Mouse (Mus musculus) mouse trophoblast stem cell (cell line): ENCODE data around the gene Galnt12.
"Not testable (repeated sequence)": the region's sequence is repeated elsewhere in the genome, so short reads cannot be mapped to it uniquely, and the experiment has no call there.

Experiments
- in situ Hi-C, 2 experiments: fragments of 300-500 bp; cut with MseI, MboI; formaldehyde crosslinking; loops; 2 replicates in 1 of 2; 3 replicates in 1 of 2; pipeline ENCODE4 v1.15.1; 2025

Galnt12 gene

DNA sequence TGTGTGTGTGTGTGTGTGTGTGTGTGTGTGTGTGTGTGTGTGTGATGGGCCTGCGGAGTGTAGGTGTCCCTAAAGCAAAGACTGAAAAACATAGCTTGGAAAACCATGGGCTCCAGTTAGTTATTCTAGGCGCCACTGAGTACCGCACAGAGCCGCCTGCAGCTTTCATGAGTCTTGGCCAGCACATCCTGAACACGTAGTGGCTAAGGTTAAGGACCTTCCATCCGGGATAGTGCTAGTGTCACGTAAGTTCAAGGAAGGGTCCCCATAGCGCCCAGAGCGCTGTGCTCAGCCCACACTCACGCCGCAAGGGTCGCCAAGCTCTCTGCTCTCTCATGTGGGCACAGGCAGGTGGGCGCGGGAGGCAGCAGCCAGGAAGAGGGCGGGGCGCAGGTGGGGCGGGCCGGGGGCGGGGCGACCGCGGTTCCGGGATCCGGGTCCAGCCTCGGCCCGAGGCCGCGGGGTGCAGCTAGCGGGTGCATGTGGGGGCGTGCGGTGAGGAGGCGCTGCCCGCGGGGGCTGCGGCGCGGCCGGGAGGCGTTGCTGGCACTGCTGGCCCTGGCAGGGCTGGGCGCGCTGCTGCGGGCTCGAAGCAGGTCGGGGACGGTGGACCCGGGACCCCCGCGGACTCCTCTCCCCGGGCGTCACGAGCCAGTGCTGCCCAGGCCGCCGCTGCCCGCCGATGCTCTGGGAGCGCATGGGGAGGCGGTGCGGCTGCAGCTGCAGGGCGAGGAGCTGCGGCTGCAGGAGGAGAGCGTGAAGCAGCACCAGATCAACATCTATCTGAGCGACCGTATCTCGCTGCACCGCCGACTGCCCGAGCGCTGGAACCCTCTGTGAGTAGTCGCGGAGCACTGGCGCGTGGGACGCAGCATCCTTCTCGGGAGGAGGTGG lies at the start of gene Galnt12:
Galnt12 (plus strand) TSS at position 417 of the 894 bp plus-strand sequence.
- in situ Hi-C loops = no loop called here

DNA sequence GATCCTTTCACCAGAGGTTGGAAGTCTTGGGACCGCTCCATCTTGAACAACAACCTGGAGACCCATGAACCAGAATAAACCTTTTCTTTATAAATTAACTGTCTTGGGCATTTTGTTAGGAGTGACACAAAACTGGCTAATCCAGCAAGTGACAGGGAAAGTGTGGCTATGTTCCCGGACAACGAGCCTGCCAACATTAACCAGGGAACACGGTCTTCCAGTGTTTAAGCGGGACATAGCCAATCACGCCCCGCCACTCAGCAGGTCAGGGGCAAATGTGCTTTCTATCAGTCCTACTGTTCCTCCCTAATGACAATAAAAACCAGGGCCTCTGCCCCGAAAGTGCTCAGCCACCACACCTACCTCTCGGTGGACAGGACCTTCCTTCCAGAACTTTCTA lies 47.8 kb upstream of the Galnt12 start:
- in situ Hi-C loops = no loop called here

DNA sequence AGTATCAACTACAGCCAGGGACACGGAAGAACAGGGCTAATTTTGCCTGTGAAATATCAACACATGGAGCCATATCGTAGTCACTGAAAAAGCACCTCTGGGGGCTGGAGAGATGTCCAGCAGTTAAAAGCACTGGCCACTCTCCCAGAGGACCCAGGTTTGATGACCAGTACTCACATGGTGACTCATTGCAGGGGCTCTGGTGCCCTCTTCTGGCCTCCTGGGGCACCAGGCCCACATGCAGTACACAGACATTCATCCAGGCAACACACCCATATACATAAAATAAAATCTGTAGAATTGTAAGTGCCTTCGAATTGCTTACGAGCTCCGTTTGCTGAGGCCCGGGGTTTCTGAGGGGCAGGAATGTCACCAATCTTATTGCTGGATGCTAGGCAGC lies 44.7 kb upstream of the Galnt12 start:
- in situ Hi-C loops = no loop called here

DNA sequence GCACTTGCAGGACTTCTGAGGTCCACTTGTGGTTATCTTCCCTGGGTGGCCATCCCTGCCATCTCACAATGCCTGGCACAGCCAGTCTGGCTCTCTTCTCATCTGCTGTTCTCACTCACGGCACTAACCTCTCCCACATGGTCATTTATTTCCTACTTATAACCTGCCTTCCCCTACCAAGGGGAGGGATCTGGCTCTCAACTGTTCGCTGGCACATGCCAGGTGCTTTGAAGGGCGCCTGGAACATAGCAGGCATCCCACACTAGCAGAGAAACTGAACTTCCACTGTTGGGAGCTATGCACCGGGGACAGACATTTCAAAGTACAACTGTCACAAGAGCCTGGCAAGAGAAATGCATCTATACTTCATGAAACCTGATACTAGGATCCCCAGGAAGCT lies 43.9 kb upstream of the Galnt12 start:
- in situ Hi-C loops = no loop called here

DNA sequence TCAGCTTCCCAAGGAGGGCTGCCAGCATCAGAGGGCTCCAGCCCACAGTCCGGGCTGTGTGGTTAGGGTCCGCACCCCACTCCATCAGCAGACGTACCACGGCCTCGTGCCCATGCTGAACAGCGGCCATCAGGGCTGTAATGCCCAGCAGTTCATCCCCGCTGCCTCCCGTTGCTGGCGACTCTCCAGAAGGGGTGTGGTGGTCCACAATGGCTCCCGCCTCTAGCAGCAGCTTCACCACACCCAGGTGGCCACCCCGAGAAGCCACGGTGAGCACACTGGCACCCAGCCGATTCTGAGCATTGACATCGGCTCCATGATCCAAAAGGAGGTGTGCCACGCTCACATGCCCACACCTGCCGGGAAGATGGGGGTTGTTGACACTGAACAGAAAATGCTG lies 42.5 kb upstream of the Galnt12 start:
- in situ Hi-C loops = no loop called here

DNA sequence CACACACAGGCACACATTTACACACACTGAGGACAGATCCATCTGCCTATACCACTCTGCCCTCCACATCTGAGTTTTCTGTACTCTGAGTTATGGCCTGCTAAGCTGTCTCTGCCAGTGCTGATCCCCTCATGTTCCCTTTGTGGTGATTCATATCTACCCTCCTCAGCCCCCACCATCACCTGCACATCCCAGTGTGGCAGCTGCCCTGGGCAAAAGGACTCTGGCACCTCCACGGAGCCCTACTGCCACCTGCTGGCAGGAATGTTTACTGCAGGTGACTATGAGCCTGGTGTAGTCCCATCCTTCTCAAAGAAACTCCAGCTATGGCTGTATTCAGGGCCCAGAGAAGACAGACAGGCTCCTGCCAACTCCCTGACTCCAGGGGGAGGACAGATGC lies 41.5 kb upstream of the Galnt12 start:
- in situ Hi-C loops = no loop called here

DNA sequence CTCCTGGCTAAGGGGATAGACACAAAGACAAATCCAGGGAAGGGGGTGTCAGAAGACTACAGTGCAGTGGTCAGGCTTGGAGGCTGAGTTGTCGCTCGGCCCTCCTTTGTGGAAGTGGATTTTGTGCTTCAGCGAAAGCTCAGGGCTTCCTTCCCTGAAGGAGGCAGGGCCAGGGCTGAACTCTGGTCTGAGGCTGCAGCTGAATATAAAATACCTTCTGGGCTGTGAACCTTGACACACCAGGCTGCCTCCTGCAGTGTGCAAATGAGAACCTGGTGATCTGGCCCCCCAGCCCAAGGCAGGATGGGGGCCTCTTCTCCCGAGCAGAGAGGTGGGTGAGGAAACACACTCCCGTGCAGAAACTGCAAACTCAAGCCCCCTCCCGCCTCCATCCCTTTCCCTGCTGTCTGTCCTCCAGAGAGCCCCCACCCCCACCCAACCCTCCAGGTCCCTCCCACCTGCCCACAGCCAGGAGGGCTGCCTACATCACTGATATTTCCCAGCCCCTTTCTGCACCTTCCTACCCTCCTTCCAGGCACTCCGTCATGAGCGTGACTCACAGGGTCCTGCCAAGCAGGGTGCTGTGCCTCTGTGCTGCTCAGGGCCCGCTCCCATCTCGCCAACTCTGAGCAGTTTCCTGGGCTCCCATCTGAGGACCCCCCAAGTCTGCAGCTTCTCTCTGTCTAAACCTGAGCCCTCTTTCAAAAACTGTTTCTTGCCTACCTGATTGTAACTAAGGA lies 40.9 kb upstream of the Galnt12 start:
- in situ Hi-C loops = no loop called here

DNA sequence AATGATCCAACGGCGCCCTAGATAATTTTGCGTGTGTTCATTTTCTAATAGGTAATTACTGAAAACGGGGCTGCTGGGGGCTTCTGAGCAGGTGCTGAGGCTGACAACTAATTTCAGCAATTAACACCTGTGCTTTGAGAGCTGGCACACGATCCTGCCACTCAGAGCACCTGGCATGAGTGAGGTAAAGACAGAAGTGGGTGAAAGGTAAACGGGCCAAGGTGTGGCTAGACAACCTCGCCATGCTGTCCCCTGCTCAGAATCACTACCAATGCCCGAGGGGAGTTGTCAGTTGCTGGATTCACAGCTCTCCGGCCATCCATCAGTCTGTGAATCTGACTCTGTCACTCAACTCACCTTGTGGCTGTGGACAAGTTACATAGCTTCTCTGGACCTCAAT lies 39.8 kb upstream of the Galnt12 start:
- in situ Hi-C loops = no loop called here

DNA sequence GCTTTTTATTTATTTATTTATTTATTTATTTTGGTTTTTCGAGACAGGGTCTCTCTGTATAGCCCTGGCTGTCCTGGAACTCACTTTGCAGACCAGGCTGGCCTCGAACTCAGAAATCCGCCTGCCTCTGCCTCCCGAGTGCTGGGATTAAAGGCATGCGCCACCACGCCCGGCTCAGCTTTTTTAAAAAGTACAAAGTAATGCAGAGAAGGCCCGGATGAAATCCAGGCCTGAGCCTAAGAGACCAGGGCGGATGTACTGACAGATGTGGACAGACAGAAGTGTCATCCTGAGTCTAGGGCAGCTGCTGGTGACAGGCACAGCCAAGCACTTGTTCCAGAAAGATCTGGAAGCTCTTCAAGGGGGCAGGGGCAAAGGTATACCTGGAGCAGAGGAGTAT lies 36.5 kb upstream of the Galnt12 start:
- in situ Hi-C loops = not testable (repeated sequence)

DNA sequence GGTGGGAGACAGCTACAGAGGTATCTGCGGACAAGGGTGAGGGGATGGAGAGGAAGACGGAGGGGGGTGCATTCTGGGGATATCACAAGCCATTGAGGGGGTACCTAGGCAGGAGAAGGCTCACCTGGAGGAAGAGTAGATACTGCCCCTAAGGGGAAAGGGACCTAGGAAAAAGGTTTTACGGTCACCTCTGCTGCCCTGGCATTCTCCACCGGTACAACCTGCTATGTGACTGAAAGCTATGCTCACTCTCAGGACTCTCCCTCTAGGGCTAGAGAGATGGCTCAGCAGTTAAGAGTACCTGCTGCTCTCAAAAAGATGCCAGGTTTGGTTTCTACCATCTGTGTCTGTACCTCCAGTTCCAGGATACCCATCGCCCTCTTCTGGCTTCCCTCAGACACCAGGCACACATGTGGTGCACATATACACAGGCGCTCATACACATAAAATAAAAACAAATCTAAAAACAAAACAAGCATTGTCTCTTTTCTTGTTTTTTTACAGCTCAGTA lies 36.1 kb upstream of the Galnt12 start:
- in situ Hi-C loops = no loop called here

DNA sequence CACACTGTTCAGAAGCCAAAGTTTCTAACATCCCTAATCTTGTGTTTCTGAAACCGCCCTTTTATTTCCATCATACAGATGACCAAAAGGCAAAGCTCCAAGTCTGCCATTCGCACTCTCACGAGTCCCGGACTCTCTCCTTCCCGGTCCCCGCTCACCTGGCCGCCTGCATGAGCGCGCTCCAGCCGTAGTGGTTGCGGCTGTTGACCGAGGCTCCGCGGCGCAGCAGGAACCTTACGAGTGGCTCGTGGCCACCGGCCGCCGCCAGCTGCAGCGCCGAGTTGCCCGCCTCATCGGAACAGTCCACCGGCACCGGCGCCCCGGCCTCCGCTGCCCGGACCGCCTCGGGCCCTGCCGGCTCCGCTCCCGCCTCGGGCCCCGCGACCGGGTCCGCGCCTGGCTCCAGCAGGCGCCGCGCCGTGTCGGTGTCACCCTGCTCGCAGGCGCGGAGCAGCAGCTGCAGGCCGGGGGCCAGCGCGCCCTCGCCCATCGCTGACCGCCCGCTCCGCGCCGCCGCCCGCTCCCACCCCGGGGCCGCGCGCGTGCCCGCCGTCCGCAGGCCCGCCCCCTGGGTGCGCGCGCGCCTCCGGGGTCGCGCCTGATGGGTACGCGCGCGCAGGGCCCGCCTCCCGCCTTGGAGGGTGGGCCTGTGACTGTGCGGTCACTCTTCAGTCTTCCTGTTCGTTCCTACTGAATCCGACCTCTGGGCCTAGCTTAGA lies 34.8 kb upstream of the Galnt12 start, which contains the start of gene Anks6:
Anks6 (minus strand) TSS at position 637 of the 719 bp plus-strand sequence.
- in situ Hi-C loops = no loop called here

DNA sequence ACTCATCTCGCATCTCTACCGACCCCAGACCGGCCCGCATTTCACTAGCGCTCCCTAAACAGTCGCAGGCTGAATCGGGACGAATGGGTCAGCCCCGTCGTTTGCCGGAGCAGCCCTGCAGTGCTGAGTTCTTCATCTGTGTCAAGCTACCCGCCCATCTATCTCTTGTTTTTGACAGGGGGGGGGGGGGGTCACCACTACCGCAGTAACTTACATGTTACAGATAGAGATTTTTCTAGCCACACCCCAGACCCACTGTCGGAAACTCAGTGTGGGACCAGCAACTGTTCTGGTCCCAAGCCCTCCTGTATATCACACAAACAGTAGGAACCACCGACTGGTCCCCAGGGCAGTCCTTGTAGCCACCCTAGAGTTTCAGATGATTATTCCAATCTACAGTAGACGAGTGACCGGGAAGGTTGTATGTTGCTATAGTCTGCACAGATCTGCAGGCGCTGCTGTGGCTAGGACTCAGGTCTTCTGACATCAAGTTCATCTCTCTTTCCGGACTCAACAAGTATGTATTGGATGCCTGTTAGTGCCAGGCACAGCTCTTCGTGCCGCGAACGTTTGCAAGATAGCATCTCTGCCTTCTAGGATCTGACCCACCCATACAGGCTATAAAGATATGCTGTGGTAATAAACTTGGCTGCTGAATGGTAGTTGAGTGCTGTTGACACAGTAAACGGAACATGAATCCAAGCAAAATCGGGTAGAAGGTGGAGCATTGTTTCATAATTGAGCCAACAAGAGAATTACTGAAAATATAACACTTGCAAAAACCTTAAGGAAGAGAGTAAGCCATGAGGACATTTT lies 34.0 kb upstream of the Galnt12 start:
- in situ Hi-C loops = no loop called here

DNA sequence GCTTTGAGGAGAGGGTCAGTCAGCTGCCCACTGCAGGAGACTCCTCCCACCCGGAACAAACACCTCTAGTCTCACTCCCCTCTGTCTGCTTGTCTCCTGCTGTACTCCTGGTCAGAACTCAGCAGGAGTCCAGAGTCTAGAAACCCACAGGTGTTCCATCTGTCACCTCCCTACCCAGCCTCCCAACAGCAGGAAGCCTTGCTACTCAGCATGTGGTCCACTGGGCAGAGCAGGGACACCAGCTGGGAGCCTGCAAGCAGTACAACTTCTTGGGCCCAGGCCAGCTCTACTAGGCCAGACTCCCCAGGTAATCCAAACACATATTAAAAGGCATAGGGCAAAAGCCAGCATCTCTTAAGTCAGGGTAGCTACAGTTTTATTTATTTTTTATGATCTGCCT lies 30.8 kb upstream of the Galnt12 start:
- in situ Hi-C loops = no loop called here

DNA sequence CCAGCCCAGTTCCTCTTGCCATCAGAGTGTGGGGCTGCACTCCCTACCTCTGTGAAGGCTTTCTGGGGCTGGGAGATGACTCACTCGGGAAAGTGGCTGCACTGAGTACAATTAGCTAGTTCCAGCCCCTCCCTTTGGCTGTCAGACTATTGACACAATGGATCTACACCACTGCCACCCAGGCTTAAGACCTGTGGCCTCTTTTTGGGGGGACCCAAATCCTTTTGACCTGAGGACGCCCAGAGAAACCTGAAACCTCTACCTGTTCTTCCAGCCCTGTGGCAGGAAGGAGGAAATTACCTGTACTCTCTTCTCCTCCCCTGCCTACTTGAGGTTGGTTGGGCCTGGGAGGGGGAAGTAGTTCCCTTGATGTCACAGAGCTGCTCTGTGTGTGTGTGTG lies 16.7 kb upstream of the Galnt12 start:
- in situ Hi-C loops = no loop called here

DNA sequence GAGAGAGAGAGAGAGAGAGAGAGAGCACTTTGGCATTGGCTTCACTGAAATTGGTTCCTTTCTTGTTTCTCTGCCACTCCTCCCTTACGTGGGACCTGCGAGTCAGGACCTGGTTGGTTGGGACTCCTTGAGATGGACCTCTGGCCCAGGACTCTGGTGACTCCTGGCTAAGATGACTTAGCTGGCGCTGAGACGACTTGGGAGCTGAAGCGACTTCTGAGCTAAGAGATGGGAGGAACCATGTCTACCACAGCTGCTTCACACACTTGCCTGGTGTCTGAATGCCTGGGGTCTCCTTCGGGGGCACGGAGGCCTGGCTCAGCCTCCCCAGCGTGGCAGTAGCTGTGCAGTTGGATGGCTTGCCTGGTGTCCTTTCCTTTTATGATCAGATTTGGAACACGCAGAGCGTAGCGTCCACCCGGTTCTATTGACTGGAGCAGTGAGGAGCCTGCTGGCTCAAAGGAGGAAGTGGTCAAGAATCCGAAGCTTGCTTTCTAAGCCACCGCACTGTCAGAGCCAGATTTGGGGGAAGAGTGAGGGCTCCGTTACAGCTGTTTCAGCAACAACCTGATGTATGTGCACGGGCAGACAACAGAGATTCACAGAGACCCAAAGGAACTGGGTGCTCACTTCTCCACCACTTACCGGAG lies 11.6 kb upstream of the Galnt12 start:
- in situ Hi-C loops = no loop called here

DNA sequence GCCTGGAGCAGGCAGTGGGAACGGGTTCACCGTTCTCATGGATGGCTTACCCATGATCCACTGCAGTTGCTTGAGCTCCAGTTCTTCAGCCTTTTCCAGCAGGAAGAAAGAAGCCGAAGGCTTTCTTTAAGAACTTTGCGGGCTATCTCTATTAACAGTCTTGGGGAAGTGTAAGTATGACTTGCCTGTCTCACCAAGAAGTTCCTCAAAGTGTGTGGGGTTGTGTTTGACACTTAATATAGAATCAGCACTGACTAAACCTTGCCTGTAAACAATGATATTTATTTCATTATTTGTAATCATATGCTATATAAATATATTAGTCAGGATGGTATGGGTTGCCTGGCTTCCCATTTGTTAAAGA lies 11.1 kb upstream of the Galnt12 start:
- in situ Hi-C loops = no loop called here

DNA sequence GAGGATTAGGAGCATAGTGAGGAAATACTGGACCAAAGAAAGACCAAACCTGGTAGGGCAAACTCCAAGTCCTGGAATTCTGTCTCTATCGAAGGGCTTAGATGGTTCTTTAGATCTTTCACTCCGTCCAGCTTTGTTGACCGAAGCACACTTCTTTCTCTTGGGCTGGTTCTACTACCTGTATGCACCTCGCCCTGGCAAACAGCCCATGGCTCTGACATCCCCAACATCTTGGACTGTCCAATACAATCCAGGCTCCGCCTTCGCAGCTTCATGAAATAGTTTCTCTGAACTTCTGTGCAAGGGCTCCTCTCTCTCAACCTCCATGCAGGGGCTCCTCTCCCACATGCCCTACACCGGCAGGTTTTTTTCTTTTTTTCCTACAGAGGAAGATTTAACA lies 7.9 kb upstream of the Galnt12 start:
- in situ Hi-C loops = no loop called here

DNA sequence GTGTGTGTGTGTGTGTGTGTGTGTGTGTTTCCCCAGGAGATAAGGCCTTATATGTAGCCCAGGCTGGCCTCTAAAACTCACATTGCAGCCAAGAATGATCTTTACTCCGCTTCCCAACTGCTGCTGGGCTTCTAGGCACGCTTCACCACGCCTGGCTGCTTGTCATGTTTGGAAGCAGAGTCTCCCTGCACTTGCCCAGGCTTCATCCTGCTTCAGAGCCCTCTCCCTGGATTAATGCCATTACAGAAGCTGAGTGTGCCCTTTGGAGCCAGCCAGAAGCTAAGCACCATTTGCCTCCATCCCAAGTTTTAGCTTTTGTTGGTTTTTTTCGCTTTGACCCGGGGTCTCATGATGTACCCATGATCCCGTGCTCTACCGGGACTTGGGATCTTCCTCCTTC lies 3.0 kb upstream of the Galnt12 start:
- in situ Hi-C loops = no loop called here

DNA sequence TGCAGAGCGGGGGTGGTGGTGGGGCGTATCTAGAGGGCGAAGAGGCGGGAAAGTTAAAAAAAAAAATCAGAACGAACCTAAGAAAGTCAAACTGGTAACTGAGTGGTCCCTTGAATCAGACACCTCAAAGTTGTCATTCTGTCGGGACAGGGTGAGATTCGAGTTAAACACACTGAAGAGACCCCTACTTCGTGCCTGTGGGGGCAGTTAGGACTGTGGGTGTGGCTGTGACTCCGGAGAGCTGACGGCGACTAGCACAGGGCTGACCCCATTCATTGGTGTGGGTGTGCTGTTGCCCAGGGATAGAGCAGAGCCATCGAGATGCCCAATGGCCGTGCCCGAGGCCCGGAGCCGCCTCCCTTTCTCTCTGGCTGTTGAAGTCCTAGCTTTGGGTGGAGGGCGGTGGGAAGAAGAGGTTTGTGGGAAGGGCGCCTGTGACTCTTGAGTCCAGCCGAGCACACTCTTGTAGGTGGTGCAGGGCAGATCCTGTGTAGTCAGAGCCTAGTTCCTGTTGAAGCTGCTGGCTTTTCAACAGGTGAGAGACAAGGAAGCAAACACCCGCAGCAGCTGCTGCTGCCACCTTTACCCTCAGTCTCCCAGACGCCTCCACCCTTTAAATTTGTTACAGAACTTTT lies 795 bp downstream of the Galnt12 start:
- in situ Hi-C loops = no loop called here

DNA sequence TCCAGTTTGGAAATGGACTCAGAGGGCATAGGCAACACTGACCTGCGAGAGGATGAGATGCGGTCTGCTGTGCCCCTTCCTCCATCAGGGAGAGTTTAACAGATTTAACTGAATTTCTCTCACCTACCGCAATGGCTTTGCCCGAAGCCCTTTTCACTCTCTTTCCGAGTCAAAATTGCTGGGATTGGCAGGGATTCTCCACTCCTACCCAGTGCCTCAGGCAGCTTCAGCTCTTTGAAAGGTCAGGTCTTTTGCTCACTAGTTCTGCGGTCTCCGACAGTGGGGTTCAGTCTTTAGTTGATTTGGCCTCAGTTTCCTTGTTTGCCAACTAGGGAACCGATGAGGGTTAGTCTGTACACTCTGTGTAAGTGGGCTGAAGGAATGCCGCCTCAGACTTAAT lies 1.5 kb downstream of the Galnt12 start:
- in situ Hi-C loops = no loop called here
